Mouse (Mus musculus): Measurements from ENCODE around the gene Chd4.

Gene Chd4

DNA sequence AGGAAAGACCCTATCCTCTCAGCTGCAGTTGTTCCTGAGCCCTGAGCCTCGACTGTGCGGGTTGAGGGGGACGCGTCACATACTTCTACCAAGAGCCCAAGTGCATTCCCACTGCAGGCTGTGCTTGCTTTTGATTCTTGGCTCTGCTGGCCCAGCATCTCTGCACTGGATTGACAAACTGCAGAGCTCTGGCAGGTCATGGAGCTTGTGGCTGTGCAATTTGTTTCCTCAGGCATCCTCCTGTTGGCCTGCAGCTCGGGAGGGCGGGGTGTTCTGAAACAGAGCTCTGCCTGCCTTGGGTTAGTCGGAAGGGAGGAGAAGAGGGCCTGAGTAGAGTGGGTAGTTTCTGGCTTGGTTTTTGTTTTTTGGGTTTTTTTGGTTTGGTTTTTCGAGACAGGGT lies 46.7 kb downstream of the Chd4 start:
- DNase-seq (ENCODE audit: low spot score): peak; percentile 71

DNA sequence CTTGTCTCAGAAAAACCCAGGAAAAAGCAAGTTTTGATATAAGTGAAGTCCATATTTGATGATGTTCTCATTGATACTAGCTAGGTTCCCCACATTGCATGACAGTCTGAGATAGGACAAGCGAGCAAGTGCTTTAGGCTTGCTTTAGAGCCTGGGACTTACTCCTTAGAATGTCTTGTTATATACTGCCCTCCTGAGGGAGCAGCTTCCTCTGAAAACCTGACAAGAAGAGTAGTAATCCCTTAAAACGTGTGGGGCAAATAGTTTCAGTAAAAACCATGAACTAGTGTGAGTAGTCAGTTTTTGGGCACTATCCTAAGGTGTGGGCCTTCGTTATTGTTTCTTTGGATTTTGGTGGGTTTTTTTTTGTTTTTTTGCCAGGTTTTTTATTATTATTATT lies 47.3 kb downstream of the Chd4 start:
- peak; percentile 62 for DNase-seq (ENCODE audit: low spot score)

DNA sequence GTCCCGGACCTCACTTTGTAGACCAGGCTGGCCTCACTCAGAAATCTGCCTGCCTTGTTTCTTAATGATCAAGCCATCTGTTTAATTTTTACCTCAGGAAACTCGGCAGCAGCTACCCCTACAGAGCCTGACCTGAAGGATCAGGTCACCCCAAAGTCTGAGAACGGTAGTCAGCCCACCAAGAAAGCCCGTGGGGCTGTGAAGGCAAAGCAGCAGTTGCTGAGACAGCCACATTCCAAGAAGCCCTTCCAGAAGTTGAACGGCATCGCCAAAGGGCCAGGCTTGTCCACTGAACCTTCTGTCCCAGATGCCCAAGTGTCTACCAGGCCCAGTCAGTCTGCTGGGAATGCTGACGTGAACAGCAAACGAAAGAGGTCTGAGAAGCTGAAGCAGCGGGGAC lies 48.1 kb downstream of the Chd4 start:
- no peak for DNase-seq (ENCODE audit: low spot score)

DNA sequence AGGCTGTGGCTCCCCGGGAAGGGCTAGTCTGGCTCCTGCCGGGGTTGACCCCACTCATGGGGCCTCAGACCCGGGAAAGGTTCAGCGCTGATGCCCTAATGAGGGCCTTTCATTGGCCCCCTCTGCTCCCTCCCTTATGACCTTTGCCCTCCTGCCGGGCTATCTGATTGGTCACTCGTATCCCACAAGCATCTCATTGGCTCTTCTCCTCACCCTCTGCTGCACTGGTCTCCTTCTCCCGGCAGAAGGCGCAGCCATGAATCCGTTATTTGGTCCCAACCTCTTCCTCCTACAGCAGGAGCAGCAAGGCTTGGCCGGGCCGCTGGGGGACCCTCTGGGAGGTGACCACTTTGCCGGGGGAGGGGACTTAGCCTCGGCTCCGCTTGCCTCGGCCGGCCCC lies 49.2 kb downstream of the Chd4 start, which contains the start of gene Iffo1:
Gene Iffo1 (plus strand): TSS at position 241 of the 400 bp plus-strand sequence.
- peak; percentile 87 for DNase-seq (ENCODE audit: low spot score)

DNA sequence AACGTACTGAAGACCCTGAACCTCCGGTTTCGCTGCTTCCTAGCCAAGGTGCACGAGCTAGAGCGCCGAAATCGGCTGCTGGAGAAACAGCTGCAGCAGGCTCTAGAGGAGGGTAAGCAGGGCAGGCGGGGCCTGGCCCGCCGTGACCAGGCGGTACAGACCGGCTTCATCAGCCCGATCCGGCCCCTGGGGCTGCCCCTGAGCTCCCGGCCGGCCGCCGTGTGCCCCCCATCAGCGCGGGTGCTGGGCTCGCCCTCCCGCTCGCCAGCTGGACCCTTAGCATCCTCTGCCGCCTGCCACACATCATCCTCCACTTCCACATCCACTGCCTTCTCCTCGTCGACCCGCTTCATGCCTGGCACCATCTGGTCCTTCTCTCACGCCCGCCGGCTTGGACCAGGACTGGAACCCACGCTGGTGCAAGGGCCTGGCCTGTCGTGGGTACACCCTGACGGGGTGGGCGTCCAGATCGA lies 49.7 kb downstream of the Chd4 start:
- DNase-seq (ENCODE audit: low spot score): peak; percentile 58

DNA sequence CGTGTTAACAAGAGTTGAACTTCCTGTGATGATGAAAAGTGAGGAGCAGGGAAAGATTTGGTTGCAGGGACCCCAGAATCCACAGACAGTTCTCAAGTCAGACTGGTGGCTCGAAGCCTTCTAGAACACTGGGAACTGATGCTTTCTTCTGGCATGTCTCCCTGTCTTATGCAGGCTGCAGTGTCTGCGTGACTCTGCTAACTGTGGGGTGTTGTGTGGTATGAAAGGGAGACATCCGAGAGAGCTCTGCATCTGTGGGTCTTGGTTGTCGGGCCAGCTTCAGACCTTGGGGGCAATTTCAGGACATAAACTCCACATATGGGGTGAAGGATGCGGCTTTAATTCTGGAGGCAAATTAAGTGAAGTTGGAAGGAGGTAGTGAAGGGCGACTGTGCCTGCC lies 50.4 kb downstream of the Chd4 start:
- no peak for DNase-seq (ENCODE audit: low spot score)

DNA sequence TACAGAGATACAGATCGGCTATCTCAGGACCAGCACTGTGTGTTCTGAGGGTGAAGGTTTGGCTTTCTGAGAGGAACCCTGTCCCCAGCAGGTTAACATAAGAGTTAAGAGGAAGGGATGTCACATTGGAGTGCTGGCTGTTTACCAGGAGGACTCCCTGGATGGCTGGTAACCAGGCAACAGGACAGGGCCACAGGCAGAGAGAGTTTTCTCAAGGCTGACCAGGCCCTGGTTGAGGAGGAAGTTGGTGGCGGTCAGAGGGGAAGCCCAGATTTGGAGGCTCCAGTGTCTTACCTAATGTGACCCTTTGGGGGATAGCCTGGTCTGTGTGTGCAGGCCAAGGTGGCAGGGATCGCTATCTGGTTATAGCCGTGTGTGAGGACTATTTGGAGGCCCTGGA lies 51.0 kb downstream of the Chd4 start:
- DNase-seq (ENCODE audit: low spot score): peak; percentile 71

DNA sequence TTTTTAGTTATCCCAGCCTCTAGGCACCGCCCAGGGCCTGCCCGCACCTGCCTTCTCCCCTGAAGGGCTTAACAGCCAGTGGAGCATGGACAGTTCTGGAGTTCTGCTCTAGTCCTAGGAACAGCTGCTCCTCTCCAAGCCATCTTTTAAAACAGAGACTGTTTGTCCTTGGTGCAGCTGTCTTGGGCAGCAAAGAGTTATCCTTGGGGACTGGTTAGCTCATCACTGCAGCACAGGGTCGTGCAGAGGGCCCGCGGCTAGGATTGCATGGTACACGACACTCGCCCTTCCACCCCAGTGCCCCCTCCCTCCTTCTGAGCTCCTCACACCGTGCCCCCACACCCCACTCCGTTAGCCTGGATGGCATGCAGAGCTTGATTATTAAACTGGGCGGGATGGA lies 51.5 kb downstream of the Chd4 start:
- DNase-seq (ENCODE audit: low spot score): no peak

DNA sequence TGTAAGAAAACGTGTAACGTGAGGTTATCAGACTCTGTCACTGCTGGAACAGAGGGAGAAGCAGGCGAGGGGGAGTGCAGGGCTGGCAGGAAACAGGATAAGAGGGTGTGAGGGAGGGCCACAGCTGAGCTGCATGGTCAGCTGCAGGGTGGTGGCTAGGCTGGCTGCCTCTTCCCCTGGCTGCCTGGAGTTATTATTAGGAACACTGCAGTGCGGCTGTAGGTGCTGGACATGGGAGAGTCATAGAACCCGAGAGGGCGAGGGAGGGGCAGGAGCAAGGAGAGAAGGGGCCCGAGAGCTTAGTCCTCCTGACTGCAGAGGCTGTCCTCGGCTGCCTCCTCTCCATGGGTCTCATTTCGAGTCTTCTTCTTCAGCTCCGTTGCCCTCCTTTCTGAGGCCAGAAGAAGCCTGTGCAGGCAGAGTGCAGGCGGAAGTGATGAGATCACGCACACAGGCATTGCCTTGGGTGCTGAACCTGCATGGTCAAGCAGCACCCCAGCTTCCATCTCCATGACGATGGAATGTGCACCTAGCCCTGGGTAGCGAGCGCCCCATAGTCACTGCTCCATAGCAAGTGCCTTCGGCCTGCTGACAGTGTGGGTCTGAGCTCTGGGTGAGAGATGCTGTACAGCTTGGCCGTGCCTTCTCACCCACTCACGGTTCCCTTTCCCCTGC lies 52.6 kb downstream of the Chd4 start:
- DNase-seq (ENCODE audit: low spot score): peak; percentile 64

DNA sequence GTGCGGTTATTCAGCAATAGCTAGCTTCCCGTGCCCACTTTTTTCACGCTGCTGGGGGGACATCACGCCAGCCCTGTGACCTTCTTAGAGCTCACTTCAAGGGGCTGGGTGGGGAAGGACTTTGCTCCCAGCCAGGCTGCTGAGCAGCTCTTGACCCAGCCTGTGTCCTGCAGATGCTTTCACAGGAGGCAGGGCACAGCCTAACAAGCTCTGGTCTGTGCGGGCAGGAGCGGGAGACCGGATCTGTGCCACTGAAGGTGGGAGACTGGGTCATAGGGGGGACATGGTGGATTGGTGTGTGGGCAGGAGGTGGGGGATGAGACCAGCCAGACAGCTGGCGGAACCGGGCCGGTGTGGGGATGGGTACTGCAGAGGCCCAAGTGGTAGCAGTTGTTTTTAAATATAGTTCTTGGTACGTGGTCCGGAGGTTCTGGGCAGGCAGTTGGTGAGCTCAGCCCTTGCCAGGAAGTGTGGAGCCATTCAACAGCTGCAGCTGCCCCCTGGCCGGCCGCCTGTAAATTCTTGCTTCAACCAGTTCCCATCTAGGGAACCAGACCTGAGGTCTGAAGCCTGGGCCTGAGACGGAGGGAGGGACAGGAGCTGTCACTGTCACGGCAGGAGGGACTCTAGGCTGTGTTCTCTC lies 53.3 kb downstream of the Chd4 start:
- DNase-seq (ENCODE audit: low spot score): peak; percentile 63

DNA sequence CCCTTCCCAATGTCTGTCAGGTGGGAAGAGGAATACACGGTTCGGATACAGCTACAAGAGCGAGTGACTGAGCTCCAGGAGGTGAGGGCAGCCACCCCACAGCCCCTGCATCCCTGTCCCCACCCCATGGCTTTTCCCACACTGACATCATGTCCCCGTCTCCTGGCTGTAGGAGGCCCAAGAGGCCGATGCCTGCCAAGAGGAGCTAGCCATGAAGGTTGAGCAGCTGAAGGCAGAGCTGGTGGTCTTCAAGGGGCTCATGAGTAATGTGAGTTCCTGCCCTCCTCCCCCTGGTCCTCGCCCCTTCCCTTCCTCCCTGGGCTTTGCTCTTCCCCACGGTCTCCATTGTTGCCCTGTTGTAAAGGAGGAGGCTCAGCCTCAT lies 53.8 kb downstream of the Chd4 start:
- no peak for DNase-seq (ENCODE audit: low spot score)

DNA sequence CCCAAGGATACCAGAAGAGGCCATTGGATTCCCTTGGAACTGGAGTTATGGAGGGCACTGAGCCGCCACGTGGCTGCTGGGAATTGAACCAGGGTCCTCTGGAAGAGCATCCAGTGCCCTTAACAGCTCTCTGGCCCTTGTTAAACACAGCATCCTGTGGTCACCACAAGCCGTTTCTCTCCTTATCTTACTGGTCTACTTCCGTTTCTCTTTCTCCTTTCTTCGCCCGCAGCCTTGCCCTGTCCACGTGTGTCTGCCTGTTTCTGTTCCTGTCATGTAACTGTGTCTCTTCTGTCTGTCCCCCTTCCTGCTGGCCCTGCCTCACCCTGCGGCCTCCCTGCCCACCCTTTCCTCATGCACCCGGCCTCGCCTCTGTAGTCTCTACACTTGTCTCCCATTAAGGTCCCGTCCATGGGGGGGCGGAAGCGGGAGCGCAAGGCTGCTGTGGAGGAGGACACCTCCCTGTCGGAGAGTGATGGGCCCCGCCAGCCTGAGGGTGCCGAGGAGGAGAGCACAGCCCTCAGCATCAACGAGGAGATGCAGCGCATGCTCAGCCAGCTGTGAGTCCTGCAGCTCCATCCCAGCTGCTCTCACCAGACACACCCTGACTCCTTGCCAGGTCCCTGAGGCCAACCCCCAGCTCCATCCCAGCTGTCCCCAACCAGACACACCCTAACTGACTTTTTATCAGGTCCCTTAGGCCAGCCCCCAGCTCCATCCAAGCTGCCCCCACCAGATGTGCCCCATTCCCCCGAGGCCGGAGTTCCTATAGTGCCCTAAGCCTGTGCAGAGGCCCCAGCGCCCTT lies 56.6 kb downstream of the Chd4 start:
- peak; percentile 80 for DNase-seq (ENCODE audit: low spot score)

DNA sequence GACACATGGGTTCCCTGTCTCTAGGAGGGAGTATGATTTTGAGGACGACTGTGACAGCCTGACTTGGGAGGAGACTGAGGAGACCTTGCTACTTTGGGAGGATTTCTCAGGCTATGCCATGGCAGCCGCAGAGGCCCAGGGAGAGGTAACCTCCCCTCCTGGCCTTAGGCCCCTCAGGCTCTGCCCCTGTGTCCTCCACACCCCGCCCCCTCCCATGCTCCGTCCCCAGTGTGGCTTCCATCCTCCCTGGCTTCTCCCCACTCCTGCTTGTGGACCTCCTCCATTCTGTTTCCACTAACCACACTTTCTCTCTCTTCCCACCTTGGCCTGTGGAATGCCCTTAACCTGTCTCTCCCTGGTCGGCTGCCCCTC lies 57.2 kb downstream of the Chd4 start:
- DNase-seq (ENCODE audit: low spot score): no peak

DNA sequence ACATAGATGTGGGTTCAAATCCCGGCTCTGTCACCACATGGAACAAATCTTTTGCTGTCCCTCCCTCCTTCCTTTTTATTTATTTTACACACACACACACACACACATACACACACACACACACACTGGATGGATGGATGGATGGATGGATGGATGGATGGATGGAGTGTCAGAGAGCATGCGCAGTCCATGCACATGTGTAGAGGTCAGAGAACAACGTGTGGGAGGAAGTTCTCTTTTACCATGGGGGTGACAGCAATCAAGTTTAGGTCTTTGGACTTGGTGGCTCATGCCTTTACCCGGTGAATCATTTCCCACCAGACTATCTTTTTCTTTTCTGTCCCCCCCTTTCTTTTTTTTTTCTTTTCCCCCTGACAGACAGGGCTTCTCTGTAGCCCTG lies 57.9 kb downstream of the Chd4 start:
- DNase-seq (ENCODE audit: low spot score): no peak

DNA sequence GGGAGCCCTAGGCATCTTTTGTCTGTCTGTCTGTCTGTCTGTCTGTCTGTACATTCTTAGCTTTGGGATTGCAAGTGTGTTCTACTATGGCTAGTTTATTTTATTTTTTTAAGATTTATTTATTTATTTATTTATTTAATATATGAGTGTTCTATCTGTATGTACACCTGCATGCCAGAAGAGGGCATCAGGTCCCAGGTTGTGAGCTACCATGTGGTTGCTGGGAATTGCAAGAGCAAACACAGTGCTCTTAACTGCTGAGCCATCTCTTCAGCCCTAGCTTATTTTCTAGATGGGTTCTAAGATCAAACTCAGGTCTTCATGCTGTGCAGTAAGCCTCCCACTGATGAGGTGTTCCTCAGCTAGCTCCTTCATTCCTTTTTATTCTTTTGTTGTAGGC lies 58.8 kb downstream of the Chd4 start:
- DNase-seq (ENCODE audit: low spot score): peak; percentile 65

DNA sequence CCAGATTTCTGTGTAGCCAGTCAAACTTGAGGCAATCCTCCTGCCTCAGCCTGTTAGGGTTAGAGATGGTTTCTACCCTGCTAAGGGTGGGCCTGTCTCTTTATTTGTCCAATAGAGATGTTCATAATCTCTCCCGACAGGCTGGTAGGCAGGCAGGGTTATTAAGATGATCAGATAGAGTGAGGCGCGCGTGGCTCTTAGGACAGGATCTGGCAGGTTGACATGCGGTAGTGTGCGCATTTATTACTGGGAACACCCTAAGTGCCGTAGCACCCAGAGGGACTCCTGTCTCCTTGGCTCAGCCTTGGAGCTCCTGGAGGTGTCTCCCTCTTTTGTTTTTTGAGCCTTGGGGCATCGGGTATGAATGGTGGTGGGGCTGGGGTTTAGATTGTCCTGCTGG lies 59.5 kb downstream of the Chd4 start:
- no peak for DNase-seq (ENCODE audit: low spot score)

DNA sequence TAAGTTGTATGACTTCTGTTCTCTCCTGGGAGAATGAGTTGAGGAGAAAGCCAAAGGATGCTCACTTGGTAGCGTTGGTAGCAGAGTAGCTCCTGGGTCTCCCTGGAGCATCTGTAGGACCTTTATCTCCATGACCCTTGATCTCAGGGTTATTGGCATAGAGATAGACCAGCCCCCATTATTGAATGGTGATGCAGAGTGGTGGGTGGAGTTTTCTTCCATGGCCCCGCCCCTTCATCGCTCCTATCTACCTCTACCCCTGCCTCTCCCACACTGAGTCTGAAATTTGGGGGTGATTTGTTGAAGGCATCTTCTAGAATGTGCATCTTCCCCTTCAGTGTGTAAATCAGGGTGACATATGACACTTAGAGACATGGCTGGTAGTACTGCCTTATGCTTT lies 60.7 kb downstream of the Chd4 start:
- no peak for DNase-seq (ENCODE audit: low spot score)

DNA sequence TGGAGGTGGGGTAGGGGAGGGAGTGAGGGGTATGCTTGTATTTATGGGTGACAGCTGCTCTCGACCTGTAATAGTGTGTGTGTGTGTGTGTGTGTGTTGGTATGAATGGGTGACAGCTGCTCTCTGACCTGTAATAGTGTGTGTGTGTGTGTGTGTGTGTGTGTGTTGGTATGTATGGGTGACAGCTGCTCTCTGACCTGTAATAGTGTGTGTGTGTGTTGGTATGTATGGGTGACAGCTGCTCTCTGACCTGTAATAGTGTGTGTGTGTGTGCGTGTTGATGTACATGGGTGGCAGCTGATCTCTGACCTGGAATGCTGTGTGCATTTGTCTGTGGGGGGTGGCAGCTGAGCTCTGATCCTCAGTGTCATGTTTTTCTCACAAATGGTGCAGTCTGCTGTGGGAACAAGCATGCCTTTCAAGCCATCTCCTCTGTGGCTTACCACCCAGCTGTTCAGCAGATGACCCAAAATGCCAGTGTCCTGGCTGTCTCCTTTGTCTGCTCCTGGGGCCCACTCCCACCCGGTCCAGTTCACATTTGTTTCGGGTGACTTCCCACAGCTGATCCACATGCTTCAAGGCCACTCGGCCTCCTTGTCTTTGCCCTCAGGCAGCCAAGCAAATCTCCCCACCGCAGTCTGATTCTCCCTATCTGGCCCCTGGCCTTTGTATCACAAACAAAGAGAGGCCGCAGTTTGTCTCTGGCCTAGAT lies 61.3 kb downstream of the Chd4 start:
- no peak for DNase-seq (ENCODE audit: low spot score)

DNA sequence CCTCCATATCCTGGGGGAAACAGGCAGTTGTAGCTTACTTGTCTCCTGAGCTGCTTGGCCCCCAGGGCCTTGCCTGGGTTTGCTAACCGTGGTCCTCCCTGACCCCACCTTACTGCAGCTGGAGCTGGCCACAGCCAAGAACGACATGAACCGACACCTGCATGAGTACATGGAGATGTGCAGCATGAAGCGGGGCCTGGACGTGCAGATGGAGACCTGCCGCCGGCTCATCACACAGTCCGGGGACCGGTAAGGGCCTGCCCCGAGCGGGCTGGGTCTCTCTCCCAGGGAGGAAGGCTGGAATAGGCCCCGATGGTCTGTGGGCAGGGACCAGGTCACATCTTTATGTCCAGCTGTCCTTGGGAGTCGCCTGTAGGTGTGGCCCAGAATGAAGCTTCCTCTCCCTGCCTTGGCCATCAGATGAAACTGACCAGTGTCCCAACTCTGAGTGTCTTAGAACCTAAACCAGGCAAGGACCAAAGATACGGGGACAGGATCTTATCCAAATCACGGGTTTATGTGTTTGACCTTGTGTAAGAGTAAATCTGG lies 63.2 kb downstream of the Chd4 start:
- DNase-seq (ENCODE audit: low spot score): no peak

DNA sequence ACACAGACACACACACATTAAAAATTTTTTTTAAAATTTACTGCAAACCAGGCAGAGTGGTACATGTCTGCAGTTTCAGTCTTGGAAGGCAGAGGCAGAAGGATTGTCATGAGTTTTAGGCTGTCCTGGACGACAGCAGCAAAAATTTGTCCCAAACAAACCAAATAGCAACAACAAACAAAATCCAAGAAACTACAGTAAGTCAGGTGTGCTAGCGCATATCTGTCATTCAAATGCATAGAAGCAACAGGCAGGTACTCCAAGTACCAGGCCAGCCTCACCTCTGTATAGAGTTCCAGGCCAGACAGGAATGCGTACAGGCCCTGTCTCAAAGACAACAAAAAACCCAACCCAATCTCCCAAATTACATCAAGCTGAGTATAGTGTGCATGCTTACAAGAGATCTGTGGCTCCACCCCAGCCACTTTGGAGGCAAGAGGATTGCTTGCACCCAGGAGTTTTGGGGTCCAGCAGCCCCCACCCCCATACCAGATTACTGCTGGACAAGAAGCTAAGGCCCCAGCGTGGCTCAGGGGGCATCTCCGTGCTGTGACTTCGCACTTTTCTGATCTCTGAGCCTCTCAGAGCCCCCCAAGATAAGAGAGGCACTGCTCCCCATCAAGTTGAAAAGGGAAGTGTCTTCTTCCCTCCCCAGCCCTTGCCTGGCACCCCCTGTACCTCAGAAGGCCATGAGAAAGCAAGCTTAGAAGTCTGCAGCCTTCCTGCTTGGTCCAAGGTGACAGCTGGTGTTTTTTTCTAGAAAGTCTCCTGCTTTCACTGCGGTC lies 64.2 kb downstream of the Chd4 start:
- no peak for DNase-seq (ENCODE audit: low spot score)

DNA sequence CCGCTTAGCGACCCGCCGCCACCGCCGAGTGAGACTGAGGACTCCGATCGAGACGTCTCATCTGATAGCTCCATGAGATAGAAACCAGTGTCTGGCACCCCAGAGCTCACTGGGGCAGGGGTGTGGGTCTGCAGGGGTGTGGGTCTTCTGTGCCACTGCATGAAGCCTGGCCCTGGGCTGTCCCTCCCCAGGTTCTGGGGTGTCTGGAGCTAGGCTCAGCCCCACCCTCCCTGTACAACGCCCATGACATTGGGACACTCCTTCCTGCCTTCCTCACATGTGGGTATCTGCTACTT lies 64.7 kb downstream of the Chd4 start:
- DNase-seq (ENCODE audit: low spot score): no peak
